Mouse (Mus musculus) heart, postnatal 0 days (tissue): ENCODE data around the gene Prg4.
A peak's percentile ranks its signal among the peaks of the same experiment; 100 is the strongest.

Experiments
- CTCF ChIP-seq: IDR thresholded peaks from 2 replicates; pipeline ENCODE4 v1.5.1; 2016; ENCODE audit warnings: antibody characterized with exemption, control low read depth, low read depth
- EP300 ChIP-seq: IDR thresholded peaks from 2 replicates; pipeline ENCODE4 v1.6.1; 2016; ENCODE audit warnings: antibody characterized with exemption, low read depth

DNA sequence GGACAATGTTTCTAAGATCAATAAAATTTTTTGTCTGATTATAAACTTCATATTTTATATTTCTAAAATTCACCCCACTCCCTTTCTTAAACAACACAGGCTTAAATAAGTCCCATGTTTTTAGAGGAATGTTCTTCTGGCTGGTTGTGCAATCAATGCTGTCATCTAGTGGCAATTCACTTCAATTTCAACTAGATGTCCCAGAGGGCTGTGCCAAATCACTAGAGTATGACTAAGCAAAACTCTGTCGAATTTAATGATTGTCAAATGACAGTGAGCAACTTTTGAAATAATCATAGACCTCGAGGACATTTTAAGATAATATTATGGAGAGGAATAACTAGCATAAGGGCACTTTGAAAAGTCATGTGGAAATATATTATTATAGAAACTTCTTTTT, 31.7 kb upstream of the Prg4 start:
- TF ChIP-seq CTCF (peak; percentile 38), EP300 (no peak)
